Mouse (Mus musculus) bone marrow, adult 2 months (tissue): ENCODE data around the gene Gm9.

Source experiments
- CTCF ChIP-seq: fragments of 200-500 bp; IDR thresholded peaks from 2 replicates; pipeline ENCODE4 v1.5.1; 2011; ENCODE audit warnings: low read length, control low read depth; ENCODE audit not compliant: control insufficient read depth, insufficient read depth
- POLR2A ChIP-seq: fragments of 200-500 bp; IDR thresholded peaks from 2 replicates; pipeline ENCODE4 v1.6.1; 2011; ENCODE audit warnings: low read depth, mild to moderate bottlenecking, control low read depth, low read length, borderline replicate concordance; ENCODE audit not compliant: control insufficient read depth

GRCm38 (mm10) chrX:37210941-37211340 is at the start of gene Gm9:
- TF ChIP-seq POLR2A: no peak
- TF ChIP-seq CTCF: no peak
